Mouse (Mus musculus): ENCODE results near the gene Dpp6.

- no peak for TF ChIP-seq EP300 (IDR thresholded peaks at IDR 0.05; ENCODE audit: low read depth)
- TF ChIP-seq CTCF (IDR thresholded peaks at IDR 0.05; ENCODE audit: low read depth): no peak
Observed at GRCm38 (mm10) chr5:27310217-27310616, 493.2 kb downstream of the Dpp6 start.

Data from liver, postnatal 0 days (tissue).